Mouse (Mus musculus) CH12F3 (cell line): ENCODE results near the gene Stfa2l1.
"Not testable (repeated sequence)": the region's sequence is repeated elsewhere in the genome, so short reads cannot be mapped to it uniquely, and the experiment has no call there.

ENCODE experiments used
- in situ Hi-C: fragments of 300-500 bp; cut with MboI; formaldehyde crosslinking; loops from 2 replicates; pipeline ENCODE4 v1.14.3; 2020; ENCODE audit warnings: low sequenced_read_pairs

Stfa2l1 gene

DNA sequence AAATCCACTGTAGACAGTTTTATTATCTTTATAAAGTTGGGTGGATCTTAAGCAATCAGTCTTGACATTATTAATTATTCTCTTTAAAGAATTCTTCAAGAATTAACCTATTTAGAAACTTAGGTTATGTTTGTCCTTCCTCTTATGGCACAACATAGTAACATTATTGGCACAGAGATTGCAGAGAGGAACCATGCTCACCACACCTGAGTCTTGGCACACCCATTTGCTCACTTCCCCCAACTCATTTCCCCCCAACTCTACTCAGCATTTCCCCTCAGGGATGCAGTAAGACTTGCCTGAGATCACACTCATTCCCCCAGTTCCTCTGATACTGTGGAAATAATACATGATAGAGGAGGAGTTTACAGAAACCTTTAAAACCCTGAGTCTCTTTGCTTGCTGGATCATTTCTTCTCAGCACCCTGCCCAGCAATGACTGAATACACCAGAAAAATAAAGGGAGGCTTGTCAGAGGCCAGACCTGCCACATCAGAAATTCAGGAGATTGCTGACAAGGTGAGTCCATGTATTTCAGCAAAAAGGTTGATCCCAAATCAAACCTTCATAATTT is at the start of gene Stfa2l1:
Gene Stfa2l1, plus strand, starts transcription at position 410 of the 574 bp plus-strand sequence.
- in situ Hi-C loops: no loop called here

- in situ Hi-C loops: not testable (repeated sequence)
Observed at GRCm38 (mm10) chr16:36111486-36111885, 45.1 kb upstream of the Stfa2l1 start.

DNA sequence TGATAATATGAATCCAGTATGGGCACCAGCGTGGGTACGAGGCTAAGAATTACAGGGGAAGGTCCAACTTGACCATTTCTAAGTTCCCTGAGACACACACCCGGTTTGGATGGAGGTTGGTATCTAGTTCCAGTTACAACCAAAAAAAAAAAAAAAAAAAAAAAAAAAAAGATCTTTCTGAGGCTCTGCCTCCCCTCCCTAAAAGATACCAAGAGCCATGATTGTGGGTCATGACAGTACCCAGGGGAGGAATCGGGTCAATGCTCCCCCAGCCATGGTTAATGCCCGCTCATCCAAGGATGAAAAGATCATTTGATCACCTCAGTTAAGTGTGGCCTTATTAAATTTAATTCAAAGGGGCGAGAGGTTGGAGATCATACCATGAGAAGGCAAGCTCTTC is 40.9 kb upstream of the Stfa2l1 start:
- in situ Hi-C loops: not testable (repeated sequence)

- in situ Hi-C loops: no loop called here
Observed at GRCm38 (mm10) chr16:36128092-36128491, 28.5 kb upstream of the Stfa2l1 start.

- in situ Hi-C loops: no loop called here
Observed at GRCm38 (mm10) chr16:36131141-36131540, 25.5 kb upstream of the Stfa2l1 start, which contains the start of gene Csta1. Csta1 (minus strand) TSS chr16:36131241.

GRCm38 (mm10) chr16:36138201-36138600 is 18.4 kb upstream of the Stfa2l1 start:
- in situ Hi-C loops: no loop called here

- in situ Hi-C loops: not testable (repeated sequence)
Observed at GRCm38 (mm10) chr16:36167841-36168240, 11.2 kb downstream of the Stfa2l1 start.

DNA sequence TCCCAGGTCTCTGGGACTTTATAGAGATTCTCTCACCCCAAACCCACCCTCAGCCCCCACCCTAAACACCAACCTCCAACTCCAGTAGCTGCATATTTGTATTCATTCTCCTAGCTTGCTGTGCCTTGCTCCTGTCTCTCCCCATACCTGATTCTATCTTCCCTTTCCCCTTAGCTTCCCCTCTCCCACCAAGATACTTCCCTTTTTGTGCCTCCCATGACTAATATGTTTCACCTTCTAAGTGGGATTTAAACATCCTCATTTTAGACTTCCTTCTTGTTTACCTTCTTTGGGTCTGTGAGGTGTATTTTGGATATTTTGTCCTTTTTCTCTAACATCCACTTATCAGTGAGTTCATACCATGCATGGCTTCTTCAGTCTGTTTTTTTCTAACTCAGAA is 19.5 kb downstream of the Stfa2l1 start:
- in situ Hi-C loops: no loop called here

- in situ Hi-C loops: no loop called here
Observed at GRCm38 (mm10) chr16:36179910-36180309, 23.3 kb downstream of the Stfa2l1 start.

GRCm38 (mm10) chr16:36183912-36184311 is 27.3 kb downstream of the Stfa2l1 start, which contains the start of gene Gm5483:
Gm5483 (plus strand) TSS chr16:36184212.
- in situ Hi-C loops: not testable (repeated sequence)

GRCm38 (mm10) chr16:36199226-36199625 is 42.6 kb downstream of the Stfa2l1 start:
- in situ Hi-C loops: no loop called here

- in situ Hi-C loops: no loop called here
Observed at GRCm38 (mm10) chr16:36203846-36204245, 47.2 kb downstream of the Stfa2l1 start.

DNA sequence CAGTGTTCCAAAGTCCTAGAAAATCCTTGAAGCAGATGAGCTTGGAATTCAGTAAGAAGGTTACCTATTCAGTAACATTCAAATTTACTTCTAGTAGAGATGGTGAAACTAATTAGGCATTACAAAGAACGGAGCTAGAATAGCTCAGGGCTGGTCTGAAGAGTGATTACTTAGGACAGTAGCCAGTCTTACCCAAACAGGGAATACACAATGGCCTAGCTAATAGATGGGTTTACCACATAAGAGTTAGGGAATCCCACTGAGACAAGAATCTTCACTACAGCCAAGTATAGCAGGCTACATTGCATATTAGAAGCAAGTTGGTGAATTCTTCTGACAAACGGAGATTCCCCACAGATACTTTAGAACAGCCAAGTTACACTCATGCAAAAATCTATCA is 49.1 kb downstream of the Stfa2l1 start:
- in situ Hi-C loops: not testable (repeated sequence)

DNA sequence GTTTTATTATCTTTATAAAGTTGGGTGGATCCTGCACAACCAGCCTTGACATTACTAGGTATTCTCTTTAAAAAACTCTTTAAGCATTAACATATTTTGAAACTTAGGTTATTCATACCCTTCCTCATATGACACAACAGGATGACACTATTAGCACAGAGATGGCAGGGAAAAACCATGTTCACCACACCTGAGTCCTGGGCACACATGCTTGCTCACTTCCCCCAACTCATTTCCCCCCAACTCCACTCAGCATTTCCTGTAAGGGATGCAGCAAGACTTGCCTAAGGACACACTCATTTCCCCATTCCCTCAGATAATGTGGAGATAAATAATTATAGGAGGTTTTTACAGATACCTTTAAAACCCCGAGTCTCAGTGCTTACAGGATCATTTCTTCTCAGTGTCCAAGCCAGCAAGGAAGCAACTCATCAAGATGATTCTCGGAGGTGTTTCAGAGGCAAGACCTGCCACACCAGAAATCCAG is 53.4 kb downstream of the Stfa2l1 start, which contains the start of gene Gm5416:
Gene Gm5416, plus strand, starts transcription at position 437 of the 487 bp plus-strand sequence.
- in situ Hi-C loops: no loop called here
